Mouse (Mus musculus): ENCODE data around the gene Myrfl.

- TF ChIP-seq CTCF (IDR thresholded peaks at IDR 0.05; ENCODE audit: control insufficient read depth, insufficient read depth, insufficient read length) (no peak), USF1 (IDR thresholded peaks at IDR 0.05; ENCODE audit: low read depth) (no peak), MYOD1 (IDR thresholded peaks at IDR 0.05; ENCODE audit: control insufficient read depth, insufficient read length, low read depth) (no peak), MAX (IDR thresholded peaks at IDR 0.05) (no peak), CEBPB (IDR thresholded peaks at IDR 0.05; ENCODE audit: low read depth) (no peak), MYOG (IDR thresholded peaks at IDR 0.05; ENCODE audit: control insufficient read depth, extremely low read depth, insufficient read length) (no peak)
Measured at GRCm38 (mm10) chr10:116802178-116802794, 94.4 kb downstream of the Myrfl start.

Measured in C2C12 (cell line).